Comparison of ENCODE assay signal across 9 mouse cellular contexts in genomic region chr2:156177651-156178050, GRCm38 (mm10). TPM values are rescaled to one million over a fixed set of nuclear protein-coding genes. Genes with fewer than 3 reads are reported as not detected.
DNase-seq lines count a peak whose midpoint lies in the region; ATAC-seq and TF ChIP-seq lines count a peak whose summit lies in the region.
"Had no signal": no experiment of that assay in that cellular context is flagged by ENCODE, and none has a peak within 500 bp of the region (broad histone marks: within the 10 kb centered on the region; RNA-seq: fewer than 3 reads in every experiment).

No protein-coding gene starts in this region.

- WGBS in kidney, postnatal 0 days: 42% methylated on average over 7 of the region's 7 CpGs
- 67% methylated on average over 7 of the region's 7 CpGs for WGBS in intestine, embryonic 15.5 days
- 78% methylated on average over 7 of the region's 7 CpGs for WGBS in neural tube, embryonic 13.5 days

- no peak for ATAC-seq in kidney, postnatal 0 days (replicated peaks; ENCODE audit: low FRiP score, low read depth)
- no peak for ATAC-seq in intestine, embryonic 15.5 days
- no peak for ATAC-seq in neural tube, embryonic 13.5 days (ENCODE audit: low read depth)
- ATAC-seq in frontal cortex, adult (ENCODE audit: low TSS enrichment): no peak

- H3K27me3 ChIP-seq in kidney, postnatal 0 days (ENCODE audit: insufficient read depth, low read length): no peaks in the 10 kb centered on the region
- no peaks in the 10 kb centered on the region for H3K27me3 ChIP-seq in intestine, embryonic 15.5 days (replicated peaks)
- no peaks in the 10 kb centered on the region for H3K27me3 ChIP-seq in neural tube, embryonic 13.5 days

- no peak overlapping the region for H3K27ac ChIP-seq in kidney, postnatal 0 days
- H3K27ac ChIP-seq in brown adipose tissue, adult 24 weeks (replicated peaks; ENCODE audit: low read depth, low read length): no peak overlapping the region
- no peak overlapping the region for H3K27ac ChIP-seq in intestine, embryonic 15.5 days
- no peak overlapping the region for H3K27ac ChIP-seq in neural tube, embryonic 13.5 days (replicated peaks)

- peak overlapping the region; percentile 99 for H3K4me3 ChIP-seq in kidney, postnatal 0 days (replicated peaks; ENCODE audit: low read depth, low read length)
- H3K4me3 ChIP-seq in brown adipose tissue, adult 24 weeks (ENCODE audit: insufficient read depth, low read depth, low read length): peak overlapping the region; percentile 30
- H3K4me3 ChIP-seq in intestine, embryonic 15.5 days (replicated peaks): 0 out of 2 replicates have a peak overlapping the region, but pooled peaks have one; percentile 16
- peak overlapping the region; percentile 99 for H3K4me3 ChIP-seq in neural tube, embryonic 13.5 days

- no peak for DNase-seq in kidney, postnatal 0 days (ENCODE audit: low spot score)
- DNase-seq in kidney, adult 18-20 months: no peak
- DNase-seq in right cerebral cortex, postnatal 25 days: no peak
- DNase-seq in T-cell, adult 2 months (ENCODE audit: low spot score): no peak
- DNase-seq: lung, adult 18-20 months had no signal

- no peak for TF ChIP-seq CTCF in kidney, postnatal 0 days (IDR thresholded peaks at IDR 0.05; ENCODE audit: low read depth)

- no peaks in the 10 kb centered on the region for H3K9me3 ChIP-seq in kidney, postnatal 0 days (replicated peaks; ENCODE audit: low read length)
- no peaks in the 10 kb centered on the region for H3K9me3 ChIP-seq in intestine, embryonic 15.5 days
- no peaks in the 10 kb centered on the region for H3K9me3 ChIP-seq in neural tube, embryonic 13.5 days

- H3K4me1 ChIP-seq in kidney, postnatal 0 days (replicated peaks; ENCODE audit: insufficient read depth, low read length): peaks cover 4% of the 10 kb centered on the region
- peaks cover 9% of the 10 kb centered on the region; the same call in 1 of the 2 replicates for H3K4me1 ChIP-seq in brown adipose tissue, adult 24 weeks (ENCODE audit: control insufficient read depth, insufficient read depth, insufficient read length, low read length)
- peaks cover 7% of the 10 kb centered on the region; the same call in 1 of the 2 replicates for H3K4me1 ChIP-seq in intestine, embryonic 15.5 days (replicated peaks)
- peaks cover 49% of the 10 kb centered on the region for H3K4me1 ChIP-seq in neural tube, embryonic 13.5 days (replicated peaks)

- H3K4me2 ChIP-seq in kidney, postnatal 0 days (ENCODE audit: low read length): peak overlapping the region; percentile 69
- H3K4me2 ChIP-seq in intestine, embryonic 15.5 days (replicated peaks): peak overlapping the region; percentile 64
- H3K4me2 ChIP-seq in neural tube, embryonic 13.5 days: peak overlapping the region; percentile 95

- peaks cover 28% of the 10 kb centered on the region for H3K36me3 ChIP-seq in kidney, postnatal 0 days (ENCODE audit: insufficient read depth, low read length)
- H3K36me3 ChIP-seq in intestine, embryonic 15.5 days: 0 out of 2 replicates have a peak, but pooled peaks cover 3% of the 10 kb centered on the region
- peaks cover 41% of the 10 kb centered on the region for H3K36me3 ChIP-seq in neural tube, embryonic 13.5 days

- H3K9ac ChIP-seq in kidney, postnatal 0 days (ENCODE audit: low read depth, low read length): 0 out of 2 replicates have a peak overlapping the region, but pooled peaks have one; percentile 9
- H3K9ac ChIP-seq in intestine, embryonic 15.5 days: no peak overlapping the region
- H3K9ac ChIP-seq in neural tube, embryonic 13.5 days: no peak overlapping the region

RNA-seq across cellular contexts. Expression of gene Rbm39, which starts 2.4 kb away (rescaled TPM):
- polyA plus RNA-seq in kidney, postnatal 0 days (2015; fragmentation: Nextera tagmentation; extraction: Ambion mirVana): 636 and 701 TPM in 2 replicates
- polyA plus RNA-seq in brown adipose tissue, adult 24 weeks (2012; ENCODE audit: insufficient read depth, insufficient read length, missing spikeins): 113 and 143 TPM in 2 replicates
- 486 and 571 TPM in 2 replicates for polyA plus RNA-seq in intestine, embryonic 15.5 days (2015; fragmentation: Nextera tagmentation; extraction: Ambion mirVana)
- 509 and 512 TPM in 2 replicates for polyA plus RNA-seq in neural tube, embryonic 13.5 days (2015; fragmentation: Nextera tagmentation; extraction: Ambion mirVana)

RNA-seq across cellular contexts. Expression of gene Phf20, which starts 18.6 kb away (rescaled TPM):
- polyA plus RNA-seq in kidney, postnatal 0 days (2015; fragmentation: Nextera tagmentation; extraction: Ambion mirVana): 63.8 and 68.9 TPM in 2 replicates
- 9.1 and 17.5 TPM in 2 replicates for polyA plus RNA-seq in brown adipose tissue, adult 24 weeks (2012; ENCODE audit: insufficient read depth, insufficient read length, missing spikeins)
- 56.8 and 72.4 TPM in 2 replicates for polyA plus RNA-seq in intestine, embryonic 15.5 days (2015; fragmentation: Nextera tagmentation; extraction: Ambion mirVana)
- polyA plus RNA-seq in neural tube, embryonic 13.5 days (2015; fragmentation: Nextera tagmentation; extraction: Ambion mirVana): 101 and 126 TPM in 2 replicates

RNA-seq across cellular contexts. Expression of gene Nfs1, which starts 33.7 kb away (rescaled TPM):
- polyA plus RNA-seq in kidney, postnatal 0 days (2015; fragmentation: Nextera tagmentation; extraction: Ambion mirVana): 60.5 and 64.0 TPM in 2 replicates
- 107 and 161 TPM in 2 replicates for polyA plus RNA-seq in brown adipose tissue, adult 24 weeks (2012; ENCODE audit: insufficient read depth, insufficient read length, missing spikeins)
- polyA plus RNA-seq in intestine, embryonic 15.5 days (2015; fragmentation: Nextera tagmentation; extraction: Ambion mirVana): 62.3 and 63.0 TPM in 2 replicates
- 31.2 and 31.8 TPM in 2 replicates for polyA plus RNA-seq in neural tube, embryonic 13.5 days (2015; fragmentation: Nextera tagmentation; extraction: Ambion mirVana)

RNA-seq across cellular contexts. Expression of gene Romo1, which starts 33.8 kb away (rescaled TPM):
- polyA plus RNA-seq in kidney, postnatal 0 days (2015; fragmentation: Nextera tagmentation; extraction: Ambion mirVana): 524 and 529 TPM in 2 replicates
- polyA plus RNA-seq in brown adipose tissue, adult 24 weeks (2012; ENCODE audit: insufficient read depth, insufficient read length, missing spikeins): 723 and 898 TPM in 2 replicates
- polyA plus RNA-seq in intestine, embryonic 15.5 days (2015; fragmentation: Nextera tagmentation; extraction: Ambion mirVana): 363 and 370 TPM in 2 replicates
- polyA plus RNA-seq in neural tube, embryonic 13.5 days (2015; fragmentation: Nextera tagmentation; extraction: Ambion mirVana): 373 and 399 TPM in 2 replicates

RNA-seq across cellular contexts. Expression of gene Gm28036, which starts 50.8 kb away (rescaled TPM):
- polyA plus RNA-seq in kidney, postnatal 0 days (2015; fragmentation: Nextera tagmentation; extraction: Ambion mirVana): 8.0 and 11.9 TPM in 2 replicates
- polyA plus RNA-seq in brown adipose tissue, adult 24 weeks (2012; ENCODE audit: insufficient read depth, insufficient read length, missing spikeins): 2.9 and 4.3 TPM in 2 replicates
- 11.8 and 15.7 TPM in 2 replicates for polyA plus RNA-seq in intestine, embryonic 15.5 days (2015; fragmentation: Nextera tagmentation; extraction: Ambion mirVana)
- 21.4 and 26.1 TPM in 2 replicates for polyA plus RNA-seq in neural tube, embryonic 13.5 days (2015; fragmentation: Nextera tagmentation; extraction: Ambion mirVana)

Comparison
In these comparisons a context has a peak if more than half of its experiments do, and no peak if none do; other contexts are left out.
1. H3K4me3 ChIP-seq: peak in every context shown above with its lines; median percentile 99 in kidney, postnatal 0 days; 99 in neural tube, embryonic 13.5 days; 30 in brown adipose tissue, adult 24 weeks; 16 in intestine, embryonic 15.5 days.